Mouse (Mus musculus): ENCODE measurements around the gene Bub1b. TPM values are rescaled to one million over a fixed set of nuclear protein-coding genes. Genes with fewer than 3 reads are reported as not detected.

Bub1b gene
- polyA plus RNA-seq, 1 experiment from 2014 or later, result 135 TPM

DNA sequence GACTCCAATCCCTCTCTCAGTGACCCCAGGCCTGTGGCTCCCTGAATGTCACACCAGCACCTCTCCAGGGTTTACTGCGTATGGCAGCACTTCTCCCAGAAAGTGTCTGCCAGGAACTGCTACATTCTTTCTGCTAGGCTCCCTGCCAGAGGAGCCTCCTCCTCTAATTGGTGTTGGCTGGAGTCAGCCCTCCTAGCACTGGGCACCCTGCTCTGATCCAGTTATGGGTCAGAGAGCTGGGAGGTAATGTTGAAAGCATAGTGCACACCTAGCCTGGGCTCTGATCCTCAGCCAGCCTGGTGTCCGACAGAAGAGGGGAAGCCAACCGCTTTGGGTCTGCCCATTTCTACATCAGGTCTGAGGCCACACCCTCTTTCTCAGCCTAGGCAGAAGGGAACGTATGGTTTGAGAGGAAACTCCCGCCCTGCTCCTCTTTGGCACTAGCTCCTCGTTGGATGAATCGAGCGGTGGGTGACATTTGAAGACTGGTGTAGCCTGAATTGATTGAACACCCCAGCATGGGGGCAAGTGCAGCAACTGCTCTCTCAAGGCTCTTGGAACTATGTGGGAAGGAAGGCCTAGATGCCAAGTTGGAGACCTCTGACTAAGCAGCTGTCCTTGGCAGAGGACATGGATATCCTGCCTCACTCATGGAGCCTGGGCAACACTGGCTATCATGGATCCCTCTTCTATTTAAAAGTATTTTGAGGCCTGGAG lies 84.7 kb downstream of the Bub1b start:
- no peak for ATAC-seq (replicated peaks; ENCODE audit: insufficient number of reproducible peaks, low FRiP score, low TSS enrichment, low read depth)
- Histone ChIP-seq H3K36me3 (replicated peaks; ENCODE audit: control insufficient read depth, insufficient read depth, low read depth, low read length) (no peaks in the 10 kb centered on the region), H3K4me3 (ENCODE audit: low read depth, low read length) (no peak overlapping the region), H3K4me2 (ENCODE audit: low read depth, low read length) (no peak overlapping the region), H3K27ac (replicated peaks; ENCODE audit: low read depth, low read length) (no peak overlapping the region), H3K27me3 (ENCODE audit: control insufficient read depth, insufficient read depth, low read length) (peaks cover 7% of the 10 kb centered on the region), H3K9ac (replicated peaks; ENCODE audit: low read length) (no peak overlapping the region), H3K4me1 (ENCODE audit: control insufficient read depth, insufficient read depth, low read length) (no peaks in the 10 kb centered on the region), H3K9me3 (replicated peaks; ENCODE audit: control insufficient read depth, low read length) (no peaks in the 10 kb centered on the region)
- 49% methylated on average over 8 of the region's 8 CpGs for WGBS
- DNase-seq (ENCODE audit: low spot score), result no peak

DNA sequence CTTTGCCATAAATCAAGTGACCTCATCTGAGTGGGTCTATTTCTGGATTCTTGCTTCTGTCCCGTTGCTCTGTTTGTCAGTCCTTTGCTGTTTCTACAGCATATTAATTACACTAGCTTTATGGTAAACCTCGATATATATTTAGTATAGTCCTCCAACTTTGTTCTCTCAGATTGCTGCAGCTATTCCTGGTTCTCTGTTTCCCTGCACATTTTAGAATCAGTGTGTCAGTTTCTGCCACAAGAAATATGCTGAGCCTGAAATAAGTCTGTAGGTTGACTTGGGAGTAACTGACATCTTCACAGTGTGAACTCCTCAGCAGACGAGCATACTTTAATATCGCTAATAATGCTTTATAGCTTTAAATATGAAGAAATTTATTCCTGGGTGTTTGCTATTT lies 87.1 kb downstream of the Bub1b start:
- no peak for DNase-seq (ENCODE audit: low spot score)
- 87% methylated on average over 4 of the region's 4 CpGs for WGBS
- no peak for ATAC-seq (replicated peaks; ENCODE audit: insufficient number of reproducible peaks, low FRiP score, low TSS enrichment, low read depth)

DNA sequence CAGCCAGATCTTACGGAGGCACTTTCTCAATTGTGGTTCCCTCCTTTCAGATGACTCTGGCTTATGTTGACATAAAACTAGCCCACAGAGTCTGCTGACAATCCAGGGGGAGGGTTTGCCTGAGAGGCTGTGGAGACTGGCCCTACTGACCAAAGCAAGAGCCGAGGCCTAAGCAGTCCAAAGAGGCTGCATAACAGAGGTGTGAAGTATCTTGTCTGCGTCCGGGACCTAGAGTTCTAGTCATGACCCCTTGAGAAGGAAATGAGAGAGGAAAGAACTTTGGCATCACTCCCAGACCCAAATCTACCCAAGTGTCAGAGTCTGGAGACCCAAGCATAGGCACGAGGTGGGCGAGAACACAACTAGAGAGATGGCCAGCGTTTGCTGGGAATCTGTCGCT lies 88.7 kb downstream of the Bub1b start:
- no peak for ATAC-seq (replicated peaks; ENCODE audit: insufficient number of reproducible peaks, low FRiP score, low TSS enrichment, low read depth)
- H3K4me3 ChIP-seq (ENCODE audit: low read depth, low read length), result no peak overlapping the region
- no peak for DNase-seq (ENCODE audit: low spot score)
- WGBS, result 84% methylated on average over 8 of the region's 8 CpGs
- no peaks in the 10 kb centered on the region for H3K36me3 ChIP-seq (replicated peaks; ENCODE audit: control insufficient read depth, insufficient read depth, low read depth, low read length)
- no peak overlapping the region for H3K27ac ChIP-seq (replicated peaks; ENCODE audit: low read depth, low read length)
- no peaks in the 10 kb centered on the region for H3K4me1 ChIP-seq (ENCODE audit: control insufficient read depth, insufficient read depth, low read length)
- H3K9me3 ChIP-seq (replicated peaks; ENCODE audit: control insufficient read depth, low read length), result no peaks in the 10 kb centered on the region
- H3K27me3 ChIP-seq (ENCODE audit: control insufficient read depth, insufficient read depth, low read length), result no peaks in the 10 kb centered on the region
- H3K9ac ChIP-seq (replicated peaks; ENCODE audit: low read length), result no peak overlapping the region
- H3K4me2 ChIP-seq (ENCODE audit: low read depth, low read length), result no peak overlapping the region

More for the DNA sequence above, 87.1 kb downstream of the Bub1b start:
- Histone ChIP-seq H3K27ac (replicated peaks; ENCODE audit: low read depth, low read length) (no peak overlapping the region), H3K27me3 (ENCODE audit: control insufficient read depth, insufficient read depth, low read length) (no peaks in the 10 kb centered on the region), H3K36me3 (replicated peaks; ENCODE audit: control insufficient read depth, insufficient read depth, low read depth, low read length) (no peaks in the 10 kb centered on the region), H3K4me1 (ENCODE audit: control insufficient read depth, insufficient read depth, low read length) (no peaks in the 10 kb centered on the region), H3K4me3 (ENCODE audit: low read depth, low read length) (no peak overlapping the region), H3K9ac (replicated peaks; ENCODE audit: low read length) (no peak overlapping the region), H3K9me3 (replicated peaks; ENCODE audit: control insufficient read depth, low read length) (no peaks in the 10 kb centered on the region), H3K4me2 (ENCODE audit: low read depth, low read length) (no peak overlapping the region)

DNA sequence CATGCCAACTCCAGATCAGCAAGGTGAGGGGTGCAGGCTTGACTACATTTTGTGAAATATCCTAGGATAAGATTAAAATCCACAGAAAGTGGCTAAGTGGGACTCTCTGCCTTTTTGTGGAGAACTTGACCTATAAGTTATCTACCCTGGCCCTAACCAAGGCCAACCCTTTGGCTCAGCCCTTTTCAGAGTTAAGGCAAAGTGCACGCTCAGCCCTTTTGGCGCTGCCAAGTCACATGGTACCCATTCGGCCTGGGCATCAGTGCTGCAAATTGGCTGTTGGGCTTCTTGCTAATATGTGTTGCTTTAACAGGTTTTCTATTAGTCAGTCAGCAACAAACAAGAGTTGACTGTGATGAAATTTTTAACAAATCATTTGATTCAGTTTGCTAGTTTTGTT lies 89.8 kb downstream of the Bub1b start:
- H3K9me3 ChIP-seq (replicated peaks; ENCODE audit: control insufficient read depth, low read length), result no peaks in the 10 kb centered on the region
- no peak for ATAC-seq (replicated peaks; ENCODE audit: insufficient number of reproducible peaks, low FRiP score, low TSS enrichment, low read depth)
- no peaks in the 10 kb centered on the region for H3K36me3 ChIP-seq (replicated peaks; ENCODE audit: control insufficient read depth, insufficient read depth, low read depth, low read length)
- H3K27me3 ChIP-seq (ENCODE audit: control insufficient read depth, insufficient read depth, low read length), result no peaks in the 10 kb centered on the region
- H3K4me1 ChIP-seq (ENCODE audit: control insufficient read depth, insufficient read depth, low read length), result no peaks in the 10 kb centered on the region
- no peak overlapping the region for H3K4me3 ChIP-seq (ENCODE audit: low read depth, low read length)
- 87% methylated on average over 3 of the region's 3 CpGs for WGBS
- no peak for DNase-seq (ENCODE audit: low spot score)
- H3K4me2 ChIP-seq (ENCODE audit: low read depth, low read length), result no peak overlapping the region
- no peak overlapping the region for H3K27ac ChIP-seq (replicated peaks; ENCODE audit: low read depth, low read length)
- H3K9ac ChIP-seq (replicated peaks; ENCODE audit: low read length), result no peak overlapping the region

DNA sequence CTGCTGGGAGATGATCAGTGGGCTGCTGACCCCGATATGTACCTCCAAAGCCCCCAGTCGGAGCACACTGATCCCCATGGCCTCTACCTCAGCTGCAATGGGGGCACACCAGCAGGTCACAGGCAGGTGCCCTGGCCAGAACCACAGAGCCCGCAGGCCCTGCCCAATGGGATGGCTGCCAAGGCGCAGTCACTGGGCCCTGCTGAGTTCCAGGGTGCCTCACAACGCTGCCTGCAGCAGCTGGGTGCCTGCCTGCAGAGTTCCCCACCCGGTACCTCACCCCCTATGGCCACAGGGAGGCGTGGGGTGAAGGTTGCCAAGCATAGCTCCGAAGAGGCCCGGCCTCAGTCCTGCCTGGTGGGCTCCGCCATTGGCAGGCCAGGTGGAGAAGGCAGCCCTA lies 91.9 kb downstream of the Bub1b start:
- no peak for ATAC-seq (replicated peaks; ENCODE audit: insufficient number of reproducible peaks, low FRiP score, low TSS enrichment, low read depth)
- no peaks in the 10 kb centered on the region for H3K9me3 ChIP-seq (replicated peaks; ENCODE audit: control insufficient read depth, low read length)
- no peak for DNase-seq (ENCODE audit: low spot score)
- no peak overlapping the region for H3K4me3 ChIP-seq (ENCODE audit: low read depth, low read length)
- no peaks in the 10 kb centered on the region for H3K27me3 ChIP-seq (ENCODE audit: control insufficient read depth, insufficient read depth, low read length)
- no peaks in the 10 kb centered on the region for H3K4me1 ChIP-seq (ENCODE audit: control insufficient read depth, insufficient read depth, low read length)
- H3K36me3 ChIP-seq (replicated peaks; ENCODE audit: control insufficient read depth, insufficient read depth, low read depth, low read length), result no peaks in the 10 kb centered on the region
- WGBS, result 83% methylated on average over 10 of the region's 10 CpGs
- H3K27ac ChIP-seq (replicated peaks; ENCODE audit: low read depth, low read length), result no peak overlapping the region
- 0 out of 2 replicates have a peak overlapping the region, but pooled peaks have one; percentile 1 for H3K4me2 ChIP-seq (ENCODE audit: low read depth, low read length)
- H3K9ac ChIP-seq (replicated peaks; ENCODE audit: low read length), result no peak overlapping the region

Other genes starting within 250 kb of the Bub1b start
- 0.31 and 0.34 TPM in 2 replicates for gene Gpr176, start 224.8 kb upstream of the Bub1b start, polyA plus RNA-seq (2014; fragmentation: Nextera tagmentation; extraction: Ambion mirVana)
- gene Eif2ak4, start 209.6 kb upstream of the Bub1b start, polyA plus RNA-seq (2014; fragmentation: Nextera tagmentation; extraction: Ambion mirVana), result 11.6 and 13.1 TPM in 2 replicates
- gene Srp14, start 118.5 kb upstream of the Bub1b start, polyA plus RNA-seq (2014; fragmentation: Nextera tagmentation; extraction: Ambion mirVana), result 244 and 259 TPM in 2 replicates
- 5.0 and 5.1 TPM in 2 replicates for gene Bmf, start 48.5 kb upstream of the Bub1b start, polyA plus RNA-seq (2014; fragmentation: Nextera tagmentation; extraction: Ambion mirVana)
- gene Pak6, start 65.1 kb downstream of the Bub1b start, polyA plus RNA-seq (2014; fragmentation: Nextera tagmentation; extraction: Ambion mirVana), result 0.50 and 0.92 TPM in 2 replicates
- 0.04 TPM in 1 of 2 replicates, not detected in the other for gene Ankrd63, start 105.8 kb downstream of the Bub1b start, polyA plus RNA-seq (2014; fragmentation: Nextera tagmentation; extraction: Ambion mirVana)
- 0.22 and 0.40 TPM in 2 replicates for gene Plcb2, start 130.2 kb downstream of the Bub1b start, polyA plus RNA-seq (2014; fragmentation: Nextera tagmentation; extraction: Ambion mirVana)
- gene Inafm2, start 147.5 kb downstream of the Bub1b start, polyA plus RNA-seq (2014; fragmentation: Nextera tagmentation; extraction: Ambion mirVana), result 22.8 and 25.8 TPM in 2 replicates
- gene Ccdc9b, start 164.4 kb downstream of the Bub1b start, polyA plus RNA-seq (2014; fragmentation: Nextera tagmentation; extraction: Ambion mirVana), result 0.52 and 0.66 TPM in 2 replicates
- not detected in 2 replicates for gene Phgr1, start 174.6 kb downstream of the Bub1b start, polyA plus RNA-seq (2014; fragmentation: Nextera tagmentation; extraction: Ambion mirVana)
- 1.5 and 1.8 TPM in 2 replicates for gene Disp2, start 181.5 kb downstream of the Bub1b start, polyA plus RNA-seq (2014; fragmentation: Nextera tagmentation; extraction: Ambion mirVana)
- gene Knstrn, start 215.8 kb downstream of the Bub1b start, polyA plus RNA-seq (2014; fragmentation: Nextera tagmentation; extraction: Ambion mirVana), result 176 and 195 TPM in 2 replicates

Data from embryonic facial prominence, embryonic 11.5 days (tissue).